Mouse (Mus musculus) embryonic facial prominence, embryonic 14.5 days (tissue): ENCODE data around the gene Ifit1bl1. TPM values are rescaled to one million over a fixed set of nuclear protein-coding genes. Genes with fewer than 3 reads are reported as not detected.
"Not testable (repeated sequence)": the region's sequence is repeated elsewhere in the genome, so short reads cannot be mapped to it uniquely, and the experiment has no call there.

Source experiments
- ATAC-seq: fragments of 200-750 bp; cut with Nextera tagmentation; 2 replicates; pipeline ENCODE4 v1.8.0; 2017; ENCODE audit warnings: low read depth, moderate number of reproducible peaks, moderate TSS enrichment
- DNase-seq: peaks from one replicate; pipeline ENCODE4 v3.0.0-alpha.2; 2015; ENCODE audit warnings: low spot score
- H3K27ac ChIP-seq: fragments of 300-500 bp; sonication (generic); replicated peaks from 2 replicates; pipeline ENCODE4 v1.5.1; 2014; ENCODE audit warnings: low read depth, mild to moderate bottlenecking, low read length, moderate library complexity
- H3K27me3 ChIP-seq: fragments of 300-500 bp; sonication (generic); replicated peaks from 2 replicates; pipeline ENCODE4 v1.6.1; 2014; ENCODE audit warnings: low read length; ENCODE audit not compliant: control insufficient read depth, insufficient read depth
- H3K36me3 ChIP-seq: fragments of 300-500 bp; sonication (generic); 2 replicates; pipeline ENCODE4 v1.6.1; 2014; ENCODE audit warnings: low read length, mixed read lengths; ENCODE audit not compliant: control insufficient read depth, insufficient read depth
- H3K4me1 ChIP-seq: fragments of 300-500 bp; sonication (generic); 2 replicates; pipeline ENCODE4 v1.6.1; 2014; ENCODE audit warnings: antibody characterized with exemption, low read length; ENCODE audit not compliant: control insufficient read depth, insufficient read depth
- H3K4me2 ChIP-seq: fragments of 300-500 bp; sonication (generic); 2 replicates; pipeline ENCODE4 v1.6.1; 2014; ENCODE audit warnings: low read depth, mild to moderate bottlenecking, low read length, moderate library complexity, mixed read lengths
- H3K4me3 ChIP-seq: fragments of 300-500 bp; sonication (generic); 2 replicates; pipeline ENCODE4 v1.5.1; 2014; ENCODE audit warnings: low read depth, mild to moderate bottlenecking, low read length
- H3K9ac ChIP-seq: fragments of 300-500 bp; sonication (generic); 2 replicates; pipeline ENCODE4 v1.6.1; 2014; ENCODE audit warnings: low read depth, mild to moderate bottlenecking, low read length, moderate library complexity, mixed read lengths
- H3K9me3 ChIP-seq: fragments of 300-500 bp; sonication (generic); 2 replicates; pipeline ENCODE4 v1.6.1; 2016; ENCODE audit warnings: low read length; ENCODE audit not compliant: control insufficient read depth
- WGBS: fragments of 180-500 bp; shearing (Covaris S2); extraction: QIAGEN DNeasy Blood & Tissue Kit; methylation state at CpG from one replicate; pipeline ENCODE4 v1.1.7; 2014; 5-methylcytosine and 5-hydroxymethylcytosine counted together
- polyA plus RNA-seq: library from polyadenylated mRNA; unstranded; fragments of >200 nt; fragmentation: Nextera tagmentation; extraction: Ambion mirVana; gene quantifications from 2 replicates; pipeline ENCODE4 v1.2.1, GENCODE M21; 2014

Ifit1bl1 gene
- polyA plus RNA-seq, 1 experiment from 2014 or later, result 1.2 TPM

DNA sequence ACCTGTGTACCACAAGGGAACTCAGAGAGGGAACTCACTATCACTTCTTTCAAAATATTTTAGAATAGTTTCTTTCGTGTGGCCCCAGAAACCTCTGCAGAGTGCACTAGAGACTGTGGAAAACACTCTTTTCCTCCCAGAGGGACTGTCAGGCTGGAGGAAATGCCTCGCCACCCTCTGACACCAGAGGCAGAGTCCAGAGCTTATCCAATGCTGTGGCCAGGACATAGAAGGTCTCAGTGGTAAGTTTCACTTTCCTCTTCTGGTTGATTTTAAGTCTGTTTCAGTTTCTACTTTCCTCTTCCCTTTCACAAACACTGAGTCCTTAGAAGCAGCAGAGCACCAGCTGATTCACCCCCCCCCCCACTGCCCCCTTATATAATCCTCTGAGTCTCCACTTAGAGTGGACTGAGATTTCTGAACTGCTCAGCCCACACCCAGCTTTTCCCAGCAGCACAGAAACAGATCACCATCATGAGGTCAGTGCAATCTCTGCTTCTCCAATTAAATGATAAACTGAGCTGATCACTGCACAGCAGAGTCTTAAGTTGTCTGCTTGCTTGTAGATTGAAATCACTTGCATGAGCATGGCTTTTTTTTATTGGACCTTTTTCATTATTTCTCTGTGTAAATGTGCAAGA lies 18.5 kb downstream of the Ifit1bl1 start, which contains the start of gene Ifit3:
Gene Ifit3 (plus strand): TSS at position 406 of the 641 bp plus-strand sequence.
- H3K27me3 ChIP-seq, H3K9me3 ChIP-seq, H3K27ac ChIP-seq, ATAC-seq, DNase-seq, H3K4me1 ChIP-seq, H3K4me3 ChIP-seq, H3K4me2 ChIP-seq, H3K9ac ChIP-seq, H3K36me3 ChIP-seq: not testable (repeated sequence)
- WGBS, result 65% methylated on average over 2 of the region's 2 CpGs

DNA sequence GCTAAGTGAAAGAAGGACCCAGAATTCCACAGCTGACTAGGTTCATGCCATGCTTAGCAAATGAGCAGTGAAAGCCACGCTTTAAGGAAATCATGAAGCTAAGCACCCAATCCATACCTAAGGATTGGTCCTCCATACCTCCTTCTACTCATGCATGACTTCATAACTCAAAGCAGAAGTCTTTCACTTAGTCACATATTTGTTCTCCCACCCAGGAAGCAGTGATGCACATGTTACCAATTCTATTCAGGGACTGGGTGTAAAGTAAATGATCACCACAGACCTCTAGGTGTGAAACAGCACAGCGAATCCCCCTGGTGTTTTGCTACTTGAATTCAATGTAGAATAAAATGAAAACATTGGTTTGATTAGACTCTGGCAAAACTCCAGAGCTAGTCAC lies 19.1 kb downstream of the Ifit1bl1 start:
- H3K4me2 ChIP-seq, H3K4me3 ChIP-seq, H3K4me1 ChIP-seq, DNase-seq, H3K27ac ChIP-seq, H3K9me3 ChIP-seq, ATAC-seq, H3K9ac ChIP-seq, H3K27me3 ChIP-seq, H3K36me3 ChIP-seq: not testable (repeated sequence)
- WGBS, result 63% methylated on average over 2 of the region's 2 CpGs

- Histone ChIP-seq H3K9me3 (no peaks in the 10 kb centered on the region), H3K4me1 (no peaks in the 10 kb centered on the region), H3K4me3 (no peak overlapping the region), H3K27ac (no peak overlapping the region), H3K36me3 (no peaks in the 10 kb centered on the region; the same call in 1 of the 2 replicates), H3K4me2 (no peak overlapping the region), H3K27me3 (no peaks in the 10 kb centered on the region), H3K9ac (no peak overlapping the region)
- ATAC-seq (no peak), DNase-seq (no peak)
- 59% methylated on average over 1 of the region's 1 CpGs for WGBS
Measured at GRCm38 (mm10) chr19:34577121-34577520, 24.6 kb downstream of the Ifit1bl1 start.

- WGBS, result 96% methylated on average over 5 of the region's 5 CpGs
- Histone ChIP-seq H3K4me3 (no peak overlapping the region), H3K36me3 (no peaks in the 10 kb centered on the region; the same call in 1 of the 2 replicates), H3K4me1 (peaks cover 7% of the 10 kb centered on the region; the same call in 1 of the 2 replicates), H3K4me2 (no peak overlapping the region), H3K9me3 (no peaks in the 10 kb centered on the region), H3K9ac (no peak overlapping the region), H3K27ac (no peak overlapping the region), H3K27me3 (no peaks in the 10 kb centered on the region)
- DNase-seq, result no peak
- ATAC-seq, result no peak
Measured at GRCm38 (mm10) chr19:34573650-34574049, 28.1 kb downstream of the Ifit1bl1 start.

- H3K27ac ChIP-seq, result no peak overlapping the region
- peak; percentile 62; the same call in 1 of the 2 replicates for ATAC-seq
- H3K4me3 ChIP-seq, result no peak overlapping the region
- no peaks in the 10 kb centered on the region; the same call in 1 of the 2 replicates for H3K36me3 ChIP-seq
- 78% methylated on average over 1 of the region's 1 CpGs for WGBS
- H3K9ac ChIP-seq, result no peak overlapping the region
- H3K4me2 ChIP-seq, result no peak overlapping the region
- no peaks in the 10 kb centered on the region for H3K9me3 ChIP-seq
- peaks cover 7% of the 10 kb centered on the region; the same call in 1 of the 2 replicates for H3K4me1 ChIP-seq
- DNase-seq, result no peak
- H3K27me3 ChIP-seq, result no peaks in the 10 kb centered on the region
Measured at GRCm38 (mm10) chr19:34571080-34571479, 30.7 kb downstream of the Ifit1bl1 start.

DNA sequence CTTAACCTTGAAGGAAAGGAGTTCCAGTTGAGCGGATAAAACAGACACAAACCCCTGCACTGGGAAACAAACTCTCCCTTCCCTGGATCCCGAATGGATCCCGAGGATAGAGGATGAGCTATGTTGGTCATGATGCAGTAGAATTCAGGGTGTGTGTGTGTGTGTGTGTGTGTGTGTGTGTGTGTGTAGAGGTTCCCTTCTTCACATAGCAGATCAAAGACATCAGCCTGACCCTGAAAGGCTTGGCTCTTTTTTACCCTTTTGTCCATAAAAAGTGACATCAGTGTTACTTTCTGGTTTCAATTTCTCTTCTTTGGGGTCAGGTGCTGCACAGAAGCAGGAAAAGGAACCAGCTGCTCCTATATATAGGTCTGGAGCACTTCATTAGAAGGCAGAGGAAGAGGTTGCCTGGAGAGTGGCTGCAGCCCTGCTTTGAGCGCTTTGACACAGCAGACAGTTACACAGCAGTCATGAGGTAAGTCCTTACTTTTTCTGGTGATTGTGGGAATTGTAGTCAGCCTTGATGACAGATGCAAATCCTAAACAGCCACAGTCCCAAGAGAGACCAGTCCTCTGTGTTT lies 31.8 kb downstream of the Ifit1bl1 start:
- WGBS, result 60% methylated on average over 4 of the region's 4 CpGs
- H3K27me3 ChIP-seq, result no peaks in the 10 kb centered on the region
- no peak overlapping the region for H3K9ac ChIP-seq
- ATAC-seq (no peak), DNase-seq (no peak)
- H3K4me1 ChIP-seq, result peaks cover 7% of the 10 kb centered on the region; the same call in 1 of the 2 replicates
- H3K4me2 ChIP-seq, result no peak overlapping the region
- no peaks in the 10 kb centered on the region; the same call in 1 of the 2 replicates for H3K36me3 ChIP-seq
- no peaks in the 10 kb centered on the region for H3K9me3 ChIP-seq
- no peak overlapping the region for H3K27ac ChIP-seq
- no peak overlapping the region for H3K4me3 ChIP-seq

- no peak overlapping the region for H3K27ac ChIP-seq
- 47% methylated on average over 7 of the region's 7 CpGs for WGBS
- peaks cover 7% of the 10 kb centered on the region; the same call in 1 of the 2 replicates for H3K4me1 ChIP-seq
- no peak overlapping the region for H3K4me3 ChIP-seq
- DNase-seq (no peak), ATAC-seq (no peak)
- H3K9ac ChIP-seq, result no peak overlapping the region
- no peaks in the 10 kb centered on the region for H3K9me3 ChIP-seq
- no peaks in the 10 kb centered on the region for H3K27me3 ChIP-seq
- no peak overlapping the region for H3K4me2 ChIP-seq
- no peaks in the 10 kb centered on the region; the same call in 1 of the 2 replicates for H3K36me3 ChIP-seq
Measured at GRCm38 (mm10) chr19:34568988-34569895, 32.5 kb downstream of the Ifit1bl1 start.

DNA sequence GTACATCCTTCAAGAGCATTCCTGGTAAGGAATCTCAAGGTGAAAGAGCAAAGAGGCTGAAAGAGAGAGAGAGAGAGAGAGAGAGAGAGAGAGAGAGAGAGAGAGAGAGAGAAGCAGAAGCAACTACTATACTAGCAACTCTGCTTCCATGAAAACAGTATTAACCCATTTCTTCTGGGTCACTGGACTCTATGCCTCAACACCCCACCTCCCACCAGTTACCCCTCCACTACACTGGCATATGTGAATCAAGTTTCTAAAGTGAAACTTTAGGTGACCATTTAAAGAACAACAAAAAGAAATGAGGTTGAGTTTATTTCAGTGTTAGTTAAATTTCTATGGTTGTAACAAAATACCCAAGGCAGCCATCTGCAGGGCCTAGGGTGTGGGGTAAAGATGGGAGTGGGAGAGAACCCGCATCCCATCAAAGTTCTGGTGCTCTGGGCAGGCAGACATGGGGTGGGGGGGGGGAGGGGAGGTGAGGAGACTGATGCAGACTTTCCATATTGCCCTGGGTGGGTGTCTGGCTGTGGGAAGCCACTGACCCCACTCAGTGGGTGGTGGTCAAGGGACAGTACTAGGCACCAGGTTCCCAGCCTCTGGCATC lies 35.5 kb downstream of the Ifit1bl1 start:
- no peak overlapping the region for H3K27ac ChIP-seq
- no peaks in the 10 kb centered on the region for H3K36me3 ChIP-seq
- DNase-seq (no peak), ATAC-seq (no peak)
- no peak overlapping the region for H3K4me3 ChIP-seq
- no peak overlapping the region for H3K9ac ChIP-seq
- 50% methylated on average over 1 of the region's 1 CpGs for WGBS
- H3K27me3 ChIP-seq, result no peaks in the 10 kb centered on the region
- H3K9me3 ChIP-seq, result no peaks in the 10 kb centered on the region
- H3K4me2 ChIP-seq, result no peak overlapping the region
- H3K4me1 ChIP-seq, result peaks cover 7% of the 10 kb centered on the region; the same call in 1 of the 2 replicates
